Mouse (Mus musculus) kidney, postnatal 0 days (tissue): ENCODE measurements around the gene Ppp2ca. TPM values are rescaled to one million over a fixed set of nuclear protein-coding genes. Genes with fewer than 3 reads are reported as not detected.
"Not testable (repeated sequence)": the region's sequence is repeated elsewhere in the genome, so short reads cannot be mapped to it uniquely, and the experiment has no call there.

Experiments
- ATAC-seq: fragments of 200-750 bp; cut with Nextera tagmentation; replicated peaks from 2 replicates; pipeline ENCODE4 v1.8.0; 2017; ENCODE audit warnings: low read depth, moderate number of reproducible peaks, moderate TSS enrichment, moderate library complexity; ENCODE audit not compliant: low FRiP score
- DNase-seq: peaks from one replicate; pipeline ENCODE4 v3.0.0-alpha.2; 2016; ENCODE audit warnings: low spot score
- H3K27ac ChIP-seq: fragments of 300-500 bp; sonication (generic); 2 replicates; pipeline ENCODE4 v1.5.1; 2014; ENCODE audit warnings: mild to moderate bottlenecking
- H3K27me3 ChIP-seq: fragments of 300-500 bp; sonication (generic); 2 replicates; pipeline ENCODE4 v1.6.1; 2014; ENCODE audit warnings: low read length, mixed read lengths; ENCODE audit not compliant: insufficient read depth
- H3K36me3 ChIP-seq: fragments of 300-500 bp; sonication (generic); 2 replicates; pipeline ENCODE4 v1.6.1; 2014; ENCODE audit warnings: low read length, mixed read lengths; ENCODE audit not compliant: insufficient read depth
- H3K4me1 ChIP-seq: fragments of 300-500 bp; sonication (generic); replicated peaks from 2 replicates; pipeline ENCODE4 v1.6.1; 2014; ENCODE audit warnings: antibody characterized with exemption, low read length, mixed read lengths; ENCODE audit not compliant: insufficient read depth
- H3K4me2 ChIP-seq: fragments of 300-500 bp; sonication (generic); 2 replicates; pipeline ENCODE4 v1.6.1; 2014; ENCODE audit warnings: mild to moderate bottlenecking, low read length, moderate library complexity, mixed read lengths
- H3K4me3 ChIP-seq: fragments of 300-500 bp; sonication (generic); replicated peaks from 2 replicates; pipeline ENCODE4 v1.5.1; 2014; ENCODE audit warnings: low read depth, low read length
- H3K9ac ChIP-seq: fragments of 300-500 bp; sonication (generic); 2 replicates; pipeline ENCODE4 v1.6.1; 2014; ENCODE audit warnings: low read depth, low read length
- H3K9me3 ChIP-seq: fragments of 300-500 bp; sonication (generic); replicated peaks from 2 replicates; pipeline ENCODE4 v1.6.1; 2016; ENCODE audit warnings: low read length, inconsistent platforms, mixed read lengths
- CTCF ChIP-seq: IDR thresholded peaks from 2 replicates; pipeline ENCODE4 v1.5.1; 2016; ENCODE audit warnings: antibody characterized with exemption, low read depth, mild to moderate bottlenecking, moderate library complexity
- WGBS: fragments of 180-500 bp; shearing (Covaris S2); extraction: QIAGEN DNeasy Blood & Tissue Kit; methylation state at CpG from one replicate; pipeline ENCODE4 v1.1.7; 2014; 5-methylcytosine and 5-hydroxymethylcytosine counted together
- polyA plus RNA-seq: library from polyadenylated mRNA; unstranded; fragments of >200 nt; fragmentation: Nextera tagmentation; extraction: Ambion mirVana; gene quantifications from 2 replicates; pipeline ENCODE4 v1.2.1, GENCODE M21; 2015

Gene Ppp2ca
- polyA plus RNA-seq, 1 experiment from 2014 or later: 63.0 TPM

DNA sequence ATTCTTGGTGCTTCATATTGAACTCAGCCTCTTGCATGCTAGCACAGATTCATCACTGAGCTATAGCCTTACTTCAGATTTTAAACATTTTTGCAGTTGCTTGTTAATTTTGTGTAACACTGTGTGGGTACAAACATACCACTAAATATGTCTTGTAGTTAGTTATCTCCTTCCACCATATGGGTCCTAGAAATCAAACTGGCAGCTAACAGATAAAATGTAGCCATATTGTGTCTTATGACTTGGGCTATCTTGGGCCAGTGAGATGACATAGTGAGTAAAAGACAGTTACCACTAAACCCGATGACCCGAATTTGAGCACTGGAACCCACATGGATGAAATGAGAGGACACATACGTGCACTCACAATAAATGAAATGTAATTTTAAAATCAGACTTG is 17.0 kb downstream of the Ppp2ca start:
- ATAC-seq (no peak), DNase-seq (no peak)
- Histone ChIP-seq H3K9ac (no peak overlapping the region), H3K27ac (no peak overlapping the region), H3K4me3 (no peak overlapping the region), H3K9me3 (no peaks in the 10 kb centered on the region), H3K4me1 (no peaks in the 10 kb centered on the region), H3K27me3 (no peaks in the 10 kb centered on the region), H3K36me3 (peaks cover 46% of the 10 kb centered on the region), H3K4me2 (no peak overlapping the region)
- TF ChIP-seq CTCF: no peak
- WGBS: 94% methylated on average over 3 of the region's 3 CpGs

DNA sequence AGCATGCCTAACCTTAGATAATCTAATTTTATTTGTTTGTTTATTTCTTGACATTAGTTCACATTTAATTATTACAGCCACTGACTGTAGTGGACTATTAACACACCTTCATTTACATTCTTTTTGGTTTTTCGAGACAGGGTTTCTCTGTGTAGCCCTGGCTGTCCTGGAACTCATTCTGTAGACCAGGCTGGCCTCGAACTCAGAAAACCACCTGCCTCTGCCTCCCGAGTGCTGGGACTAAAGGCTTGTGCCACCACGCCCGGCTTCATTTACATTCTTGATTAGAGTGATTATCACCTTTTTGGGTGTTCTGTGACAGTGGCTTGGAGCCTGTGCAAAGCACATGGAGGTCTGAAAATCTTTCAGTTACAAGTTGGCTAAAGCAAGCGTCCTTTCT is 17.6 kb downstream of the Ppp2ca start:
- DNase-seq, H3K9me3 ChIP-seq, H3K27me3 ChIP-seq, H3K4me3 ChIP-seq, H3K27ac ChIP-seq, ATAC-seq, H3K4me2 ChIP-seq, H3K9ac ChIP-seq, H3K4me1 ChIP-seq: not testable (repeated sequence)
- peaks cover 50% of the 10 kb centered on the region for H3K36me3 ChIP-seq
- 93% methylated on average over 6 of the region's 6 CpGs for WGBS

DNA sequence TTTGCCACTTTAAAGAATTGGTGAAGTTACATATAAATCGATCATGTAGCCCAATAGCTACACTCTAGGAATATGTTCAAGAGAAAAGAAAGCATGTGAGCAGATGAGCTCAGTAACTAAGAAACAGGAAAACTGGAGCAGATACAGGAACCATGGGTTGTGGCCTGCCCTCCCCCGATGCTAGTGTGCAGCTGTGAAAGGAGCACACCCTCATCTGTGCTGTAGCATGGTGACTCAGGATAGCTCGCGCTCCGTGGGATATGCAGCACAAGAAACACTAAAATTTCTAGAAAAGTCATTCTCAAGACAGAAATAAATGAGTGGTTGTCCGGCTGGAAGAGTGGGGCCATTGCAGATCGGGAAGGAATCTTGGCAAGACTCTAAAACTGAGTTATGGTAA is 18.7 kb downstream of the Ppp2ca start:
- ATAC-seq (no peak), DNase-seq (no peak)
- H3K9me3 ChIP-seq: no peaks in the 10 kb centered on the region
- no peak overlapping the region for H3K27ac ChIP-seq
- TF ChIP-seq CTCF: no peak
- no peaks in the 10 kb centered on the region for H3K27me3 ChIP-seq
- H3K4me2 ChIP-seq: no peak overlapping the region
- WGBS: 94% methylated on average over 7 of the region's 7 CpGs
- H3K4me1 ChIP-seq: no peaks in the 10 kb centered on the region
- H3K4me3 ChIP-seq: no peak overlapping the region
- H3K9ac ChIP-seq: no peak overlapping the region
- peaks cover 60% of the 10 kb centered on the region for H3K36me3 ChIP-seq

DNA sequence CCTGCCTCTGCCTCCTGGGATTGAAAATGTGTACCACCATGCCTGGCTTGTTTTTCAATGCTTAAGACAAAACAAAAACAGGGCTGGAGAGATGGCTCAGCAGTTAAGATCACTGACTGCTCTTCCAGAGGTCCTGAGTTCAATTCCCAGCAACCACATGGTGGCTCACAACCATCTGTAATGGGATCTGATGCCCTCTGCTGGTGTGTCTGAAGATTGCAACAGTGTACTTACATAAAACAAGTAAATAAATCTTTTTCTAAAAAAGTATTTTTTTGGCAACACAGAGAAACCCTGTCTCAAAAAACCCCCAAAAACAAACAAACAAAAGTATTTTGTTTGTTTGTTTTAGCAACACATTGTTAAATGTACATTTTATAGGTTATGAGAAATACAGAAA is 21.9 kb downstream of the Ppp2ca start:
- ATAC-seq, H3K27ac ChIP-seq: not testable (repeated sequence)
- peaks cover 65% of the 10 kb centered on the region for H3K36me3 ChIP-seq

DNA sequence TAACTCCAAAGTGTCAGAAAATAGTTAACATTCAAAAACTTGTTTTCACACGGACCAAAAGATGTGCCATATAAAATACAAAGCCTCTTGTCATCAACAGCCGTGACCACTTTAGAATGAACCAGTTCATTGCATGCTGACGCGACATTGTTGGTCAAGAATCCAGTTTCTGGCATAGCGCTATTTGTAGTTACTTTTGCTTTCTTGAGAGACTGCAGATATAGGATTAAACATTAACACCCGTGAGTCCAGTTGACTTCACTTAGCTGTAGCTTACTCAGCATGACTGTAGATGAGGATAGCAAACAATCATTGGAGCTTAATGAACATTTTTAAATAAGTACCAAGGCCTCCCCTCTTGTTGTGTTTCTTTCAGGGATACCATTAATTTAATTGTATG is 23.6 kb downstream of the Ppp2ca start:
- Histone ChIP-seq H3K27me3 (no peaks in the 10 kb centered on the region), H3K4me3 (no peak overlapping the region), H3K9me3 (no peaks in the 10 kb centered on the region), H3K27ac (no peak overlapping the region), H3K9ac (no peak overlapping the region), H3K4me1 (no peaks in the 10 kb centered on the region), H3K36me3 (peaks cover 62% of the 10 kb centered on the region), H3K4me2 (no peak overlapping the region)
- WGBS: 70% methylated on average over 6 of the region's 6 CpGs
- ATAC-seq (no peak), DNase-seq (no peak)
- no peak for TF ChIP-seq CTCF

More for the DNA sequence above, 21.9 kb downstream of the Ppp2ca start:
- not testable (repeated sequence) for H3K4me1 ChIP-seq, H3K9ac ChIP-seq, DNase-seq, H3K27me3 ChIP-seq, H3K4me3 ChIP-seq, H3K4me2 ChIP-seq, H3K9me3 ChIP-seq
- TF ChIP-seq CTCF: peak; percentile 52

DNA sequence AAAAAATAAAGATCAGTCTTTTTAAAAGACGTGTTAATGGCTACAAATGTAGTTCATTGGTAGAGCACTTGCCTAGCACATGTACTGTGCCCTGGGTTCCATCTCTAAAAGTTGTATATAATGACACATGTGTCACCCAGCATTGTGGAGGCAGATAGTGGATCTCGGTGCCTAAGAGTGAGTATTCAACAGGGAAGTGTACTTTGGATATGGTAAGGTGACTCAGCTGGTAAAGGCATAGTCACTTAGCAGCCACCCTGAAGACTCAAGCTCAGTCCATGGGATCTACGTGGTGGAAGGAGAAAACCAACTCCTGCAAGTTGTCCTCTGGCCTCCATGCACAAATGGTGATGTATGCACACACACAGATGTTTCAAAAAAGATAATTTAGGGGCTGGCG is 26.0 kb downstream of the Ppp2ca start:
- no peaks in the 10 kb centered on the region for H3K4me1 ChIP-seq
- H3K27ac ChIP-seq: no peak overlapping the region
- ATAC-seq (no peak), DNase-seq (no peak)
- no peak overlapping the region for H3K9ac ChIP-seq
- no peak for TF ChIP-seq CTCF
- H3K36me3 ChIP-seq: peaks cover 40% of the 10 kb centered on the region
- WGBS: 93% methylated on average over 4 of the region's 4 CpGs
- H3K4me3 ChIP-seq: no peak overlapping the region
- H3K9me3 ChIP-seq: no peaks in the 10 kb centered on the region
- H3K27me3 ChIP-seq: no peaks in the 10 kb centered on the region
- H3K4me2 ChIP-seq: no peak overlapping the region

DNA sequence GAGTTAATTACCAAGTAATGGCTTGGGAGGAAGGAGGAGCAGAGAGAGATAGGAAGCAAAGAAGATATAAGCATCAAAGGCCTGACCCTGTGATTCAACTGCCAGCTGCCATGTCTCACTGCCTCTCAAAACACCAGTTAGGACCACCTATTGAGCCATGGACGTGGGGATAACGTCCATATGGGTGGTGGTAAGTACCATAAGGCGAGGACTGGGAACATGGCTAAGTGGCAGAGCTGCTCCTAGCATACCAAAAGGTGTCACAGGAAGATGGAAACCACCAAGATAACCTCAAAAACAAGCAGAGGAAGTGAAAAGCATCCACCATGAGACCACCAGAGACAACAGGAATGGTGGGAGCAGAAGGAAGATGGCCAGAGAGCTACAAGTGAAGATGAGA is 28.7 kb downstream of the Ppp2ca start:
- Histone ChIP-seq H3K9ac (no peak overlapping the region), H3K27me3 (no peaks in the 10 kb centered on the region), H3K4me3 (no peak overlapping the region), H3K4me2 (no peak overlapping the region), H3K36me3 (peaks cover 17% of the 10 kb centered on the region), H3K4me1 (no peaks in the 10 kb centered on the region), H3K9me3 (no peaks in the 10 kb centered on the region), H3K27ac (no peak overlapping the region)
- no peak for TF ChIP-seq CTCF
- ATAC-seq: no peak
- 65% methylated on average over 3 of the region's 3 CpGs for WGBS
- no peak for DNase-seq
